ENCODE assay signal across 21 mouse cellular contexts in genomic region chr16:89508223-89508622, GRCm38 (mm10). TPM values are rescaled to one million over a fixed set of nuclear protein-coding genes. Genes with fewer than 3 reads are reported as not detected.
A peak's percentile ranks its signal among the peaks of the same experiment; 100 is the strongest.
DNase-seq lines count a peak whose midpoint lies in the region.
"Had no signal": no experiment of that assay in that cellular context is flagged by ENCODE, and none has a peak within 500 bp of the region (broad histone marks: within the 10 kb centered on the region; RNA-seq: fewer than 3 reads in every experiment).

Krtap7-1 (minus strand) TSS chr16:89508323.

- peak; percentile 11 to 57 for DNase-seq in adrenal gland, adult (ENCODE audit: inconsistent age in 2 of 2, low spot score in 1 of 2)
- no peak for DNase-seq in adrenal gland, postnatal 36 days
- peak; percentile 4 for DNase-seq in adrenal gland, adult 8-10 months
- DNase-seq in adrenal gland, postnatal 14 days = no peak
- DNase-seq: adrenal gland, adult 2 months; adrenal gland, postnatal 10 days; adrenal gland, postnatal 25 days; B cell, adult 2 months; cerebellum, adult 11 months; cerebellum, adult 11-12 months; cerebellum, adult 18-20 months; cerebellum, adult 2 months; cerebellum, adult 8-10 months; cerebellum, adult 9-10 months; cerebellum, adult 9-11 months had no signal

RNA-seq across cellular contexts. Expression of gene Krtap7-1, which starts in this region (rescaled TPM):
- not detected for total RNA-seq in adrenal gland, postnatal 36 days (2021)
- total RNA-seq in adrenal gland, adult 8-10 months (2022) = not detected
- not detected in 2 replicates for total RNA-seq in adrenal gland, postnatal 14 days (2021)
- total RNA-seq: adrenal gland, adult 18-20 months; adrenal gland, adult 2 months; adrenal gland, postnatal 10 days; adrenal gland, postnatal 25 days; adrenal gland, postnatal 4 days; CH12.LX; ES-E14; G1E; MEL had no signal

Comparison
In these comparisons a context has a peak if more than half of its experiments do, and no peak if none do; other contexts are left out.
1. DNase-seq: peak in adrenal gland, adult (2 of 2); none in adrenal gland, postnatal 36 days (0 of 2) and adrenal gland, postnatal 14 days (single experiment).
2. Peak in DNase-seq in adrenal gland, adult 8-10 months; RNA of the gene not detected or under 1 TPM.